Mouse (Mus musculus) MEL (cell line): ENCODE data around the gene Slc39a2.

Experiments
- CTCF ChIP-seq, 3 experiments: IDR thresholded peaks in 2 of 3; conservative IDR thresholded peaks in 1 of 3; 2 replicates each; pipeline ENCODE4 v1.5.1; 2011 to 2012; ENCODE audit warnings: low read length in 3 of 3, low read depth in 2 of 3, mild to moderate bottlenecking in 2 of 3, improper control_type of control experiment in 1 of 3, inconsistent platforms in 1 of 3, mixed read lengths in 1 of 3, moderate library complexity in 1 of 3; ENCODE audit not compliant: control insufficient read depth in 1 of 3, insufficient read depth in 1 of 3, poor library complexity in 1 of 3, severe bottlenecking in 1 of 3
- ZKSCAN1 ChIP-seq: IDR thresholded peaks from 2 replicates; pipeline ENCODE4 v1.6.1; 2012; ENCODE audit warnings: low read depth, mild to moderate bottlenecking, inconsistent platforms, low read length, improper control_type of control experiment, moderate library complexity

DNA sequence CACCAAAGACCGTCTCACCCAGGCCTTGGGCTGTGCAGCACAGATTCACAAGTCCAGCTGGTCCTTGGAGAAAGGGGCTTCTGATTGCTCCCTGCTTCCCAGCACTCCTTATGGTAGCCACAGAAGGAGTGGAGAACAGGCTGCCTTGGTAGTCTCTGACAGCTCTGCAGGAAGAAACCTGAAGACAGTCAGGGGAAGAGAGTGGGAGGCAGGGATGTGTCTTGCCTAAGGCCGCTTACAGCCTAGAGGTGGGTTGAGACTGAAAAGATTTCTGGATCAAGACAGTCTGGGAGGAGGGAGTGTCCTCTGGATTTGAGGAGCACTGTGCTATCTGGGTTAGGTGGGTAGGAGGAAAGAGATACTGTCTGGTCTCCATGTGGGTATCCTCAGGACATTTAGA is 30.2 kb downstream of the Slc39a2 start:
- TF ChIP-seq ZKSCAN1 (no peak), CTCF (IDR thresholded peaks at IDR 0.05 in 2 of 3, conservative IDR thresholded peaks at IDR 0.05 in 1 of 3; ENCODE audit: control insufficient read depth in 1 of 3, insufficient read depth in 1 of 3, low read depth in 2 of 3, low read length in 3 of 3, poor library complexity in 1 of 3, severe bottlenecking in 1 of 3) (no peak)
